In the genomic region with DNA sequence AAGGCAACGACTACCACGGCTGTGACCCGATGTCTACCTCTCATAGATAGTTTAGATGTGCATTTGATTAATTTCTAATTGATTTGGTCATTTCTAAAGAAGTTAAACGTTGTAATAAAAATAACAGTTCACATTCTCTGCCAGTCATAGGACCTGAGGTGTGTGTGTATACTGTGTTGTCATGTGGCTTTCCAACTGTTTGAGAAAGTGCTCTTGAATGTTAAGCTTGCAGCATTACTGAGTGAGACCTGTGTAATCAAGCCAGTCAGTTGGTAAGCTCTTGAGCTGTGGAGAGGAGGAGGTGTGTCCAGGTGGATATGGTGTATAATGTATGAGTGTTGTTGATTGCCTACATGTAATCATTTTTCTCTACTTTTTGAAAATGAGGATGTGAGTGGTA, we compare ENCODE assay signal across 28 mouse cellular contexts. TPM values are rescaled to one million over a fixed set of nuclear protein-coding genes. Genes with fewer than 3 reads are reported as not detected.
DNase-seq lines count a peak whose midpoint lies in the region; ATAC-seq and TF ChIP-seq lines count a peak whose summit lies in the region.
"Had no signal": no experiment of that assay in that cellular context is flagged by ENCODE, and none has a peak within 500 bp of the region (broad histone marks: within the 10 kb centered on the region; RNA-seq: fewer than 3 reads in every experiment).

No protein-coding gene starts in this region.

- WGBS in lung, adult 2 months: 55% methylated on average over 4 of the region's 4 CpGs
- 43% methylated on average over 4 of the region's 4 CpGs for whole genome bisulfite sequencing in lung, embryonic 16.5 days

- no peak overlapping the region for H3K27ac ChIP-seq in lung, embryonic 16.5 days (ENCODE audit: low read length)
- H3K27ac ChIP-seq: embryonic facial prominence, embryonic 13.5 days; embryonic facial prominence, embryonic 15.5 days; forebrain, embryonic 10.5 days; forebrain, embryonic 13.5 days; forebrain, embryonic 15.5 days had no signal

- no peak for TF ChIP-seq CTCF in lung, adult 2 months (IDR thresholded peaks at IDR 0.05; ENCODE audit: insufficient read depth, low read length)

- DNase-seq in lung, adult 18-20 months: peak; percentile 36 to 59
- DNase-seq in lung, adult 2 months: no peak
- no peak for DNase-seq in lung, postnatal 4 days
- DNase-seq in lung, postnatal 10 days: peak; percentile 22
- DNase-seq in lung, postnatal 36 days: peak; percentile 71
- DNase-seq in cerebellum, adult 18-20 months: no peak
- DNase-seq in kidney, postnatal 4 days: no peak
- DNase-seq: adrenal gland, adult 8-10 months; adrenal gland, postnatal 14 days; B cell, adult 2 months; cerebellum, adult 11-12 months; cerebellum, adult 8-10 months; cerebellum, adult 9-11 months; cerebellum, postnatal 14 days; cerebellum, postnatal 36 days; embryo, embryonic 11 days had no signal

- no peak overlapping the region for H3K9ac ChIP-seq in lung, embryonic 16.5 days (ENCODE audit: low read length)
- H3K9ac ChIP-seq: embryonic facial prominence, embryonic 13.5 days; embryonic facial prominence, embryonic 15.5 days; forebrain, embryonic 13.5 days; forebrain, embryonic 15.5 days had no signal

- no peak overlapping the region for H3K4me2 ChIP-seq in lung, embryonic 16.5 days (ENCODE audit: low read depth, low read length)
- H3K4me2 ChIP-seq: embryonic facial prominence, embryonic 13.5 days; embryonic facial prominence, embryonic 15.5 days; forebrain, embryonic 13.5 days; forebrain, embryonic 15.5 days had no signal

- H3K9me3 ChIP-seq in lung, embryonic 16.5 days (ENCODE audit: control insufficient read depth, low read length): no peaks in the 10 kb centered on the region
- H3K9me3 ChIP-seq: embryonic facial prominence, embryonic 13.5 days; embryonic facial prominence, embryonic 15.5 days; forebrain, embryonic 10.5 days; forebrain, embryonic 13.5 days; forebrain, embryonic 15.5 days; G1E had no signal

- ATAC-seq in lung, embryonic 16.5 days (ENCODE audit: low read depth): peak; percentile 71; the same call in 1 of the 2 replicates
- ATAC-seq: activated CD4-positive, CD25-positive, alpha-beta regulatory T cell, adult 4 months; CD4-positive, CD25-positive, alpha-beta regulatory T cell, adult 4 months; forebrain, embryonic 13.5 days; forebrain, embryonic 15.5 days; Patski had no signal

- peaks cover 4% of the 10 kb centered on the region for H3K4me1 ChIP-seq in lung, adult 2 months (ENCODE audit: control insufficient read depth, insufficient read depth, low read length)
- H3K4me1 ChIP-seq in lung, embryonic 16.5 days (replicated peaks; ENCODE audit: control insufficient read depth, insufficient read depth, low read length): peaks cover 5% of the 10 kb centered on the region
- H3K4me1 ChIP-seq: forebrain, embryonic 13.5 days; forebrain, embryonic 15.5 days had no signal

- no peaks in the 10 kb centered on the region for H3K27me3 ChIP-seq in lung, embryonic 16.5 days (ENCODE audit: control insufficient read depth, insufficient read depth, low read depth, low read length)
- H3K27me3 ChIP-seq: CH12.LX; embryonic facial prominence, embryonic 13.5 days; embryonic facial prominence, embryonic 15.5 days; forebrain, embryonic 13.5 days; forebrain, embryonic 15.5 days; Patski had no signal

- H3K36me3 ChIP-seq in lung, embryonic 16.5 days (ENCODE audit: control insufficient read depth, insufficient read depth, low read length): peaks cover 4% of the 10 kb centered on the region

- TF ChIP-seq POLR2A in lung, adult 2 months (IDR thresholded peaks at IDR 0.05; ENCODE audit: borderline replicate concordance, extremely low read depth, low read depth, low read length): no peak

- H3K4me3 ChIP-seq in lung, adult 2 months (replicated peaks; ENCODE audit: extremely low read depth, low read depth, low read length): no peak overlapping the region
- H3K4me3 ChIP-seq in lung, embryonic 16.5 days (ENCODE audit: low read length): no peak overlapping the region
- H3K4me3 ChIP-seq: embryonic facial prominence, embryonic 13.5 days; embryonic facial prominence, embryonic 15.5 days; erythroblast, embryonic 14.5 days; forebrain, embryonic 10.5 days; forebrain, embryonic 13.5 days; forebrain, embryonic 15.5 days had no signal

RNA-seq across cellular contexts. Expression of gene Etnk1, which starts 12.2 kb away (rescaled TPM):
- polyA plus RNA-seq in lung, adult 2 months (2012; rRNA removed): 25.9 and 38.7 TPM in 2 replicates
- 13.9 and 14.1 TPM in 2 replicates for polyA plus RNA-seq in lung, embryonic 16.5 days (2015; fragmentation: Nextera tagmentation; extraction: Ambion mirVana)

Comparison
In these comparisons a context has a peak if more than half of its experiments do, and no peak if none do; other contexts are left out.
1. DNase-seq: peak in lung, adult 18-20 months (2 of 2), lung, postnatal 10 days (single experiment) and lung, postnatal 36 days (single experiment); none in lung, adult 2 months (single experiment), lung, postnatal 4 days (0 of 2), cerebellum, adult 18-20 months (0 of 2) and kidney, postnatal 4 days (0 of 2).